Mouse (Mus musculus): ENCODE data around the gene Mbd5. TPM values are rescaled to one million over a fixed set of nuclear protein-coding genes. Genes with fewer than 3 reads are reported as not detected.

Mbd5 gene
- polyA plus RNA-seq, 1 experiment from 2014 or later: 36.6 TPM

GRCm38 (mm10) chr2:49276017-49276722 is 326.9 kb downstream of the Mbd5 start:
- H3K9ac ChIP-seq (ENCODE audit: low read depth, low read length): no peak overlapping the region
- peaks cover 4% of the 10 kb centered on the region; the same call in 1 of the 2 replicates for H3K4me1 ChIP-seq (ENCODE audit: control insufficient read depth, insufficient read depth, low read depth, low read length)
- 0 out of 2 replicates have a peak, but pooled peaks cover 2% of the 10 kb centered on the region for H3K36me3 ChIP-seq (ENCODE audit: control insufficient read depth, insufficient read depth, low read length)
- WGBS: 94% methylated on average over 4 of the region's 4 CpGs
- no peaks in the 10 kb centered on the region for H3K9me3 ChIP-seq (ENCODE audit: control insufficient read depth, low read length)
- no peak overlapping the region for H3K4me3 ChIP-seq (ENCODE audit: low read length)
- no peaks in the 10 kb centered on the region for H3K27me3 ChIP-seq (replicated peaks; ENCODE audit: control insufficient read depth, insufficient read depth, low read length)
- no peak overlapping the region for H3K27ac ChIP-seq (ENCODE audit: low read depth, low read length)
- no peak overlapping the region for H3K4me2 ChIP-seq (ENCODE audit: low read length)
- ATAC-seq: no peak

- H3K27ac ChIP-seq (ENCODE audit: low read depth, low read length): no peak overlapping the region
- ATAC-seq: no peak
- no peak overlapping the region for H3K4me2 ChIP-seq (ENCODE audit: low read length)
These were observed 331.2 kb downstream of the Mbd5 start for GRCm38 (mm10) chr2:49280496-49280895.

GRCm38 (mm10) chr2:49283583-49283982 is 334.3 kb downstream of the Mbd5 start:
- Histone ChIP-seq H3K36me3 (ENCODE audit: control insufficient read depth, insufficient read depth, low read length) (0 out of 2 replicates have a peak, but pooled peaks cover 2% of the 10 kb centered on the region), H3K4me2 (ENCODE audit: low read length) (no peak overlapping the region), H3K9me3 (ENCODE audit: control insufficient read depth, low read length) (no peaks in the 10 kb centered on the region), H3K27me3 (replicated peaks; ENCODE audit: control insufficient read depth, insufficient read depth, low read length) (no peaks in the 10 kb centered on the region), H3K27ac (ENCODE audit: low read depth, low read length) (no peak overlapping the region), H3K9ac (ENCODE audit: low read depth, low read length) (no peak overlapping the region), H3K4me3 (ENCODE audit: low read length) (no peak overlapping the region), H3K4me1 (ENCODE audit: control insufficient read depth, insufficient read depth, low read depth, low read length) (no peaks in the 10 kb centered on the region)
- no peak for ATAC-seq

More at GRCm38 (mm10) chr2:49280496-49280895, 331.2 kb downstream of the Mbd5 start:
- 0 out of 2 replicates have a peak, but pooled peaks cover 2% of the 10 kb centered on the region for H3K36me3 ChIP-seq (ENCODE audit: control insufficient read depth, insufficient read depth, low read length)
- no peak overlapping the region for H3K9ac ChIP-seq (ENCODE audit: low read depth, low read length)
- H3K9me3 ChIP-seq (ENCODE audit: control insufficient read depth, low read length): no peaks in the 10 kb centered on the region
- H3K4me1 ChIP-seq (ENCODE audit: control insufficient read depth, insufficient read depth, low read depth, low read length): no peaks in the 10 kb centered on the region
- no peak overlapping the region for H3K4me3 ChIP-seq (ENCODE audit: low read length)
- no peaks in the 10 kb centered on the region for H3K27me3 ChIP-seq (replicated peaks; ENCODE audit: control insufficient read depth, insufficient read depth, low read length)

GRCm38 (mm10) chr2:49286965-49287364 is 337.7 kb downstream of the Mbd5 start:
- H3K27ac ChIP-seq (ENCODE audit: low read depth, low read length): no peak overlapping the region

GRCm38 (mm10) chr2:49291709-49292108 is 342.4 kb downstream of the Mbd5 start:
- Histone ChIP-seq H3K4me2 (ENCODE audit: low read length) (no peak overlapping the region), H3K27me3 (replicated peaks; ENCODE audit: control insufficient read depth, insufficient read depth, low read length) (no peaks in the 10 kb centered on the region), H3K4me1 (ENCODE audit: control insufficient read depth, insufficient read depth, low read depth, low read length) (no peaks in the 10 kb centered on the region), H3K9me3 (ENCODE audit: control insufficient read depth, low read length) (no peaks in the 10 kb centered on the region), H3K27ac (ENCODE audit: low read depth, low read length) (no peak overlapping the region), H3K36me3 (ENCODE audit: control insufficient read depth, insufficient read depth, low read length) (peaks cover 4% of the 10 kb centered on the region; the same call in 1 of the 2 replicates), H3K9ac (ENCODE audit: low read depth, low read length) (no peak overlapping the region), H3K4me3 (ENCODE audit: low read length) (no peak overlapping the region)
- WGBS: 82% methylated on average over 2 of the region's 2 CpGs
- no peak for ATAC-seq

More at GRCm38 (mm10) chr2:49286965-49287364, 337.7 kb downstream of the Mbd5 start:
- peaks cover 4% of the 10 kb centered on the region; the same call in 1 of the 2 replicates for H3K36me3 ChIP-seq (ENCODE audit: control insufficient read depth, insufficient read depth, low read length)
- no peaks in the 10 kb centered on the region for H3K27me3 ChIP-seq (replicated peaks; ENCODE audit: control insufficient read depth, insufficient read depth, low read length)
- H3K4me3 ChIP-seq (ENCODE audit: low read length): no peak overlapping the region
- no peak overlapping the region for H3K9ac ChIP-seq (ENCODE audit: low read depth, low read length)
- 11% methylated on average over 1 of the region's 1 CpGs for WGBS
- H3K4me2 ChIP-seq (ENCODE audit: low read length): no peak overlapping the region
- H3K4me1 ChIP-seq (ENCODE audit: control insufficient read depth, insufficient read depth, low read depth, low read length): no peaks in the 10 kb centered on the region
- no peaks in the 10 kb centered on the region for H3K9me3 ChIP-seq (ENCODE audit: control insufficient read depth, low read length)
- no peak for ATAC-seq

- Histone ChIP-seq H3K27ac (ENCODE audit: low read depth, low read length) (0 out of 2 replicates have a peak overlapping the region, but pooled peaks have one; percentile 7), H3K4me1 (ENCODE audit: control insufficient read depth, insufficient read depth, low read depth, low read length) (peaks cover 6% of the 10 kb centered on the region), H3K36me3 (ENCODE audit: control insufficient read depth, insufficient read depth, low read length) (no peaks in the 10 kb centered on the region), H3K4me3 (ENCODE audit: low read length) (peak overlapping the region; percentile 37), H3K27me3 (replicated peaks; ENCODE audit: control insufficient read depth, insufficient read depth, low read length) (no peaks in the 10 kb centered on the region), H3K9ac (ENCODE audit: low read depth, low read length) (peak overlapping the region; percentile 44), H3K9me3 (ENCODE audit: control insufficient read depth, low read length) (no peaks in the 10 kb centered on the region), H3K4me2 (ENCODE audit: low read length) (peak overlapping the region; percentile 55)
- WGBS: 41% methylated on average over 19 of the region's 19 CpGs
- ATAC-seq: peak; percentile 92
These were observed 363.5 kb downstream of the Mbd5 start for GRCm38 (mm10) chr2:49312629-49313447.

GRCm38 (mm10) chr2:49333594-49333993 is 384.3 kb downstream of the Mbd5 start:
- no peaks in the 10 kb centered on the region for H3K27me3 ChIP-seq (replicated peaks; ENCODE audit: control insufficient read depth, insufficient read depth, low read length)
- no peaks in the 10 kb centered on the region for H3K9me3 ChIP-seq (ENCODE audit: control insufficient read depth, low read length)
- no peaks in the 10 kb centered on the region for H3K4me1 ChIP-seq (ENCODE audit: control insufficient read depth, insufficient read depth, low read depth, low read length)
- ATAC-seq: no peak
- no peak overlapping the region for H3K9ac ChIP-seq (ENCODE audit: low read depth, low read length)
- H3K36me3 ChIP-seq (ENCODE audit: control insufficient read depth, insufficient read depth, low read length): no peaks in the 10 kb centered on the region
- no peak overlapping the region for H3K4me3 ChIP-seq (ENCODE audit: low read length)
- H3K27ac ChIP-seq (ENCODE audit: low read depth, low read length): no peak overlapping the region
- 92% methylated on average over 7 of the region's 7 CpGs for WGBS
- no peak overlapping the region for H3K4me2 ChIP-seq (ENCODE audit: low read length)

- 92% methylated on average over 9 of the region's 9 CpGs for WGBS
- no peaks in the 10 kb centered on the region for H3K4me1 ChIP-seq (ENCODE audit: control insufficient read depth, insufficient read depth, low read depth, low read length)
- ATAC-seq: no peak
These were observed 386.0 kb downstream of the Mbd5 start for GRCm38 (mm10) chr2:49335267-49335666.

GRCm38 (mm10) chr2:49344287-49344686 is 395.0 kb downstream of the Mbd5 start:
- Histone ChIP-seq H3K27me3 (replicated peaks; ENCODE audit: control insufficient read depth, insufficient read depth, low read length) (no peaks in the 10 kb centered on the region), H3K27ac (ENCODE audit: low read depth, low read length) (no peak overlapping the region), H3K4me1 (ENCODE audit: control insufficient read depth, insufficient read depth, low read depth, low read length) (no peaks in the 10 kb centered on the region), H3K4me3 (ENCODE audit: low read length) (no peak overlapping the region), H3K9ac (ENCODE audit: low read depth, low read length) (no peak overlapping the region), H3K4me2 (ENCODE audit: low read length) (no peak overlapping the region), H3K36me3 (ENCODE audit: control insufficient read depth, insufficient read depth, low read length) (no peaks in the 10 kb centered on the region), H3K9me3 (ENCODE audit: control insufficient read depth, low read length) (no peaks in the 10 kb centered on the region)
- WGBS: 70% methylated on average over 2 of the region's 2 CpGs
- no peak for ATAC-seq

More at GRCm38 (mm10) chr2:49335267-49335666, 386.0 kb downstream of the Mbd5 start:
- no peak overlapping the region for H3K27ac ChIP-seq (ENCODE audit: low read depth, low read length)
- H3K4me3 ChIP-seq (ENCODE audit: low read length): no peak overlapping the region
- no peak overlapping the region for H3K4me2 ChIP-seq (ENCODE audit: low read length)
- H3K27me3 ChIP-seq (replicated peaks; ENCODE audit: control insufficient read depth, insufficient read depth, low read length): no peaks in the 10 kb centered on the region
- no peaks in the 10 kb centered on the region for H3K9me3 ChIP-seq (ENCODE audit: control insufficient read depth, low read length)
- H3K36me3 ChIP-seq (ENCODE audit: control insufficient read depth, insufficient read depth, low read length): no peaks in the 10 kb centered on the region
- H3K9ac ChIP-seq (ENCODE audit: low read depth, low read length): no peak overlapping the region

Measured in hindbrain, embryonic 16.5 days (tissue).